Mouse (Mus musculus): ENCODE results near the gene Zfp942. TPM values are rescaled to one million over a fixed set of nuclear protein-coding genes. Genes with fewer than 3 reads are reported as not detected.
"Not testable (repeated sequence)": the region's sequence is repeated elsewhere in the genome, so short reads cannot be mapped to it uniquely, and the experiment has no call there.

Zfp942 gene
- polyA plus RNA-seq (2016; fragmentation: Nextera tagmentation; extraction: Ambion mirVana), result 16.0 and 17.7 TPM in 2 replicates

DNA sequence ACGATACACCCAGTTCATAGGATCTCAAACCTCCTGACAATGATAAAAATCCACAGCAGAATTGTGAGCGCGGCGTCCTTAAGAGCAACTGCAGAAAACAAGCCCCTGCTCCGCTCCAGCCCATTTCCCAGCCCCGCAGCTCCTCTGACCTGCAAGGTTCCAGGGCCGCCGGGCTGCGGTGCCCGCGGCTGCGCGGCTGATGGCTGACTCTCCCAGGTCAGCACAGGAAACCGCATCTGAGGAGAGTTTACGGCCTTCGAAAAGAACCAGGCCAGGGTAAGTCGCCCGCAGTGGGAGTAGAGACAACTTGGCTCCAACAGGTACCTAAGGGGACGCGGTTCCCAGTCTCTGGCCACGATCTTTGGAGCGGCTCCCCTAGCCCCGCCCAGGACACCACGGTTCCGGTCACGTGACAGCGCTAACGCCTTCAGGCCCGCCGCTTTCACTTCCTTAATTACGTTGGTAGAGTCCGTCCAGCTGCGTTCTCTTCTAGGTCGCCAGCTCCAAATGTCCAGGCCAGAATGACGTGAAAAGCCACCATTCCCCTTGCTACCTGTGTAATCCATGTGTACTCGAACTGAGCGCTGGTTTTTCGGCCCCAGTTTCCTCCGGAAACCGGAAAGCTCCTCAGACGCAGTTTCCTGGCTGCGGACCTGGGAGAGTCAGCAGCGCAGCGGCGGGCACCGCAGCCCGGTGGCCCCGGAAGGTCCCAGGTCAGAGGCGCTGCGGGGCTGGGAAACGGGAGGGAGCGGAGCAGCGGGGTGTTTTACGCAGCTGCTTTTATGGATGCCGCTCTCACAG, at the start of gene Zfp942, which contains the start of gene Zfp943:
TSS of gene Zfp942 (minus strand) at position 358 of the 801 bp plus-strand sequence.
TSS of gene Zfp943 (plus strand) at position 446 of the 801 bp plus-strand sequence.
- not testable (repeated sequence) for H3K27me3 ChIP-seq (ENCODE audit: insufficient read depth, poor library complexity, severe bottlenecking); H3K36me3 ChIP-seq; H3K9me3 ChIP-seq; H3K4me1 ChIP-seq
- H3K4me3 ChIP-seq, result peak within 1 kb of the TSS; percentile 67
- whole genome bisulfite sequencing, result under 1% methylated on average over 43 of the region's 55 CpGs
- peak within 1 kb of the TSS; percentile 91 for H3K27ac ChIP-seq
- peak; percentile 85 for DNase-seq (ENCODE audit: low spot score)

- DNase-seq (ENCODE audit: low spot score), result no peak
- 61% methylated on average over 4 of the region's 4 CpGs for WGBS
- H3K9me3 ChIP-seq, result no peaks in the 10 kb centered on the region
- no peaks in the 10 kb centered on the region for H3K27me3 ChIP-seq (ENCODE audit: insufficient read depth, poor library complexity, severe bottlenecking)
- peaks cover 6% of the 10 kb centered on the region for H3K4me1 ChIP-seq
- H3K4me3 ChIP-seq, result peak overlapping the region; percentile 67
- H3K36me3 ChIP-seq, result peaks cover 8% of the 10 kb centered on the region; the same call in 1 of the 2 replicates
- H3K27ac ChIP-seq, result no peak overlapping the region
Observed at GRCm38 (mm10) chr17:21963302-21963701, 1.0 kb upstream of the Zfp942 start.

DNA sequence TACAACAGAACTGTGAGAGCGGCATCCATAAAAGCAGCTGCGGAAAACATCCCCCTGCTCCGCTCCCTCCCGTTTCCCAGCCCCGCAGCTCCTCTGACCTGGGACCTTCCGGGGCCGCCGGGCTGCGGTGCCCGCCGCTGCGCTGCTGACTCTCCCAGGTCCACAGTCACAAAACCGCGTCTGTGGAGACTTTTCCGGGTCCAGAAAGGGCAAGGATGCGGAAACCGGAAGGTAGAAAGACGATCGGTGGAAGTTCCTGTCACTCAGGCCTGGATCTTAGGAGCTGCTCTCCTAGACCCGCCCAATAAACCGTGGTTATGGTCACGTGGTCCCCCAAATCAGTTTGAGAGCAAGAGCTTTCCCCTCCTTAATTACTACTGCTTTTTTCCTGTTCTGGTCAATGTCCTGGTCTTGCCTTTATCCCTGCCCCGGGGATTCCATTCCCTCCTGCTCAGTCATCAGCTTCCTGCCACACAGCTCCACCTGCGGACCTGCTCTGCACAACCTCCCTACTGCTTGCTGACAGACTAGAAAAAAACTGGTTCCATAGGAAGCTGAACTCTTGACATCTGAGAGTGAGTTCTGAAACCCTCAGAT, 52.7 kb downstream of the Zfp942 start, which contains the start of gene Zfp995:
TSS of gene Zfp995 (minus strand) at position 471 of the 597 bp plus-strand sequence.
- H3K9me3 ChIP-seq; H3K4me1 ChIP-seq; H3K36me3 ChIP-seq; H3K27me3 ChIP-seq (ENCODE audit: insufficient read depth, poor library complexity, severe bottlenecking): not testable (repeated sequence)
- peak; percentile 84 for DNase-seq (ENCODE audit: low spot score)
- Histone ChIP-seq H3K27ac (peak within 1 kb of the TSS; percentile 85), H3K4me3 (peak within 1 kb of the TSS; percentile 71)
- WGBS, result under 1% methylated on average over 24 of the region's 24 CpGs

- Histone ChIP-seq H3K36me3 (peaks cover 3% of the 10 kb centered on the region; the same call in 1 of the 2 replicates), H3K9me3 (no peaks in the 10 kb centered on the region), H3K4me1 (no peaks in the 10 kb centered on the region), H3K4me3 (peak overlapping the region; percentile 71), H3K27me3 (ENCODE audit: insufficient read depth, poor library complexity, severe bottlenecking) (no peaks in the 10 kb centered on the region), H3K27ac (peak overlapping the region; percentile 85; the same call in 1 of the 2 replicates)
- no peak for DNase-seq (ENCODE audit: low spot score)
- 1% methylated on average over 3 of the region's 3 CpGs for WGBS
Observed at GRCm38 (mm10) chr17:21909039-21909438, 53.2 kb downstream of the Zfp942 start.

Other genes starting within 250 kb of the Zfp942 start
- 5.8 and 6.6 TPM in 2 replicates for gene Zfp229, start 231.7 kb downstream of the Zfp942 start, polyA plus RNA-seq (2016; fragmentation: Nextera tagmentation; extraction: Ambion mirVana)
- gene Zfp820, start 116.7 kb downstream of the Zfp942 start, polyA plus RNA-seq (2016; fragmentation: Nextera tagmentation; extraction: Ambion mirVana), result 4.5 and 4.7 TPM in 2 replicates
- 3.9 and 5.1 TPM in 2 replicates for gene Zfp995, start 52.5 kb downstream of the Zfp942 start, polyA plus RNA-seq (2016; fragmentation: Nextera tagmentation; extraction: Ambion mirVana)
- gene Zfp943, start 88 bp upstream of the Zfp942 start, polyA plus RNA-seq (2016; fragmentation: Nextera tagmentation; extraction: Ambion mirVana), result 11.9 and 14.6 TPM in 2 replicates
- 2.7 and 2.9 TPM in 2 replicates for gene Zfp947, start 203.7 kb upstream of the Zfp942 start, polyA plus RNA-seq (2016; fragmentation: Nextera tagmentation; extraction: Ambion mirVana)

Data from heart, embryonic 10.5 days (tissue).